Mouse (Mus musculus) forebrain, embryonic 10.5 days (tissue): Measurements from ENCODE around the gene Fam98c. TPM values are rescaled to one million over a fixed set of nuclear protein-coding genes. Genes with fewer than 3 reads are reported as not detected.

ENCODE experiments used
- DNase-seq: peaks from one replicate; pipeline ENCODE4 v3.0.0-alpha.2; 2017; ENCODE audit warnings: low spot score; ENCODE audit errors: extremely low spot score
- H3K27ac ChIP-seq: fragments of 300-500 bp; sonication (generic); 2 replicates; pipeline ENCODE4 v1.5.1; 2016; ENCODE audit warnings: mild to moderate bottlenecking
- H3K27me3 ChIP-seq: fragments of 300-500 bp; sonication (generic); 2 replicates; pipeline ENCODE4 v1.6.1; 2016; ENCODE audit warnings: mild to moderate bottlenecking; ENCODE audit not compliant: poor library complexity, severe bottlenecking
- H3K36me3 ChIP-seq: fragments of 300-500 bp; sonication (generic); replicated peaks from 2 replicates; pipeline ENCODE4 v1.6.1; 2016; ENCODE audit warnings: mild to moderate bottlenecking, moderate library complexity
- H3K4me1 ChIP-seq: fragments of 300-500 bp; sonication (generic); 2 replicates; pipeline ENCODE4 v1.6.1; 2016
- H3K4me3 ChIP-seq: fragments of 300-500 bp; sonication (generic); 2 replicates; pipeline ENCODE4 v1.5.1; 2016; ENCODE audit warnings: mild to moderate bottlenecking, moderate library complexity
- H3K9me3 ChIP-seq: fragments of 300-500 bp; sonication (generic); 2 replicates; pipeline ENCODE4 v1.6.1; 2016; ENCODE audit warnings: mild to moderate bottlenecking, moderate library complexity
- WGBS: fragments of 180-500 bp; shearing (Covaris S2); methylation state at CpG from one replicate; pipeline ENCODE4 v1.1.7; 2016; 5-methylcytosine and 5-hydroxymethylcytosine counted together
- polyA plus RNA-seq: library from polyadenylated mRNA; unstranded; fragments of >200 nt; fragmentation: Nextera tagmentation; extraction: Ambion mirVana; gene quantifications from 2 replicates; pipeline ENCODE4 v1.2.1, GENCODE M21; 2016

The Fam98c gene
- polyA plus RNA-seq, 1 experiment from 2014 or later, result 11.7 TPM

DNA sequence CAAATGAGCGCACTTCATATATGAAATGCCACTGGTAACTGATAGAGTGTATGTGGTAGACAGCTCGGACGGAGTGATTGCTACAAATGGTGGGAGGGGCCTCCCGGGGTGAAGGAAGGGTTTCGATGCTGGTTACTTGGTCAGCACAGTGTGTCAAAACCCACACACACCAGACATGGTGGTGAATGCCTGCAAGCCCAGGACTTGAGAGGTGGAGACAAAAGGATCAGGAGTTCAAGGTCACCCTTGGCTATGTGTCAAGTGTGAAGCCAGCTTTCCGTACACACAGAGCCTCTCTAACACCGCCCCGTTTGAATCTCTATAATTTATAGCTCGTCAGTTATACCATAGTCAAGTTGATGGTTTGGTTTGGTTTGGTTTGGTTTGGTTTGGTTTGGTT is 33.2 kb downstream of the Fam98c start:
- peaks cover 34% of the 10 kb centered on the region for H3K4me1 ChIP-seq
- no peak overlapping the region for H3K4me3 ChIP-seq
- peaks cover 17% of the 10 kb centered on the region for H3K27me3 ChIP-seq
- WGBS, result 92% methylated on average over 9 of the region's 9 CpGs
- H3K36me3 ChIP-seq, result no peaks in the 10 kb centered on the region
- DNase-seq, result no peak
- no peaks in the 10 kb centered on the region for H3K9me3 ChIP-seq
- no peak overlapping the region for H3K27ac ChIP-seq

DNA sequence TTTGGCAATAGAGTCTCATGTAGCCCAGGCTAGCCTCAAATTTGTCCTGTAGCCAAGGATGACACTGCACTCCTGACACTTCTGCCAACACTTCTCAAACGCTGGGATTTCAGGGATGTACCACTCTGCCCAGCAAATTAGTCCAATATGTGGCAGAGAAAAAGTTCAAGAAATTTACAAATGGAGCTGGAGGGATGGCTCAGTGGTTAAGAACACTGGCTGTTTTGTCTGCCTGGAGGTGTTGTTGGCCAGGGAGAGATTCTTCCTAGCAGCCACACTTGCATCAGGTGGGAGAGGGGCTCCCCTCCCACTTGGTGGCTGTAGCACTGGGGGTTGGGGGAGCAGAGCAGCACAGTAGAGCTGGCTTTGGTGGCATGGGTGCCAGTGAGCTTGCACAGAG is 36.5 kb downstream of the Fam98c start:
- WGBS, result 64% methylated on average over 1 of the region's 1 CpGs
- H3K9me3 ChIP-seq, result no peaks in the 10 kb centered on the region
- H3K4me3 ChIP-seq, result no peak overlapping the region
- H3K4me1 ChIP-seq, result peaks cover 24% of the 10 kb centered on the region
- no peak overlapping the region for H3K27ac ChIP-seq
- DNase-seq, result no peak
- no peaks in the 10 kb centered on the region for H3K36me3 ChIP-seq
- peaks cover 10% of the 10 kb centered on the region for H3K27me3 ChIP-seq

DNA sequence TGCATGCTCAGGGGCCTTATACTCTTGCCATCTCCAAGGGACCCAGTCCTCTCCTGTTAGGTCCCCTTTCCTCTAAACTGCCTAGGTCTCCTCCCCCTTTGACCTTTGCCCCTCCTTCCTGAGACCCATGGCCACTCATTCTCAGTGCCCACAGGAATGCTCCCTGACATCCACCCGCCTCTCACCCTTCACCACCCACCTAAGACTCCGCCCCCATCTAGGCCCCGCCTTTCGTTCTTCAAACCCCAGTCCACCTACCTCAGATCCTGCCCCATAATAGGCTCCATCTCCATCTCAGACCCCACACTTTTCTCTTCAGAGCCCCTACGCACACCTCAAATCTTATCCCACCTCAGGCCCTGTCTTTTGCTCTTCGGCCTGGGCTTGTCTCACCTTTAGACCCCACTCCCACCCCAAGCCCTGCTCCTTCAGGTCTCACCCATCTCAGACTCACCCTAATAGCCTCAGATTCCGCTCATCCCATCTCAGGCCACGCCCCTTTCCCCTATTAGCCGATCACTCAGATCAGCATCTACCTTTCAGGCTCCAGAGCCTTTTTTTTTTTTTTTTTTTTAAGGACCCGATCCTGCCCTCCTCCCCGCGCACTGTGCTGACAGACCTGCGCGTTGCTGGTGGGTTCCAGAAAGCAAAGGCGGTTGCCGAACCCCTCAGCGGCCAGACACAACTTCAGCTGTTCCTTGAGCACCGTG is 37.7 kb downstream of the Fam98c start:
- Histone ChIP-seq H3K27ac (no peak overlapping the region), H3K4me3 (no peak overlapping the region; the same call in 1 of the 2 replicates), H3K36me3 (no peaks in the 10 kb centered on the region), H3K9me3 (no peaks in the 10 kb centered on the region), H3K27me3 (no peaks in the 10 kb centered on the region; the same call in 1 of the 2 replicates), H3K4me1 (peaks cover 12% of the 10 kb centered on the region)
- no peak for DNase-seq
- 11% methylated on average over 18 of the region's 18 CpGs for WGBS

DNA sequence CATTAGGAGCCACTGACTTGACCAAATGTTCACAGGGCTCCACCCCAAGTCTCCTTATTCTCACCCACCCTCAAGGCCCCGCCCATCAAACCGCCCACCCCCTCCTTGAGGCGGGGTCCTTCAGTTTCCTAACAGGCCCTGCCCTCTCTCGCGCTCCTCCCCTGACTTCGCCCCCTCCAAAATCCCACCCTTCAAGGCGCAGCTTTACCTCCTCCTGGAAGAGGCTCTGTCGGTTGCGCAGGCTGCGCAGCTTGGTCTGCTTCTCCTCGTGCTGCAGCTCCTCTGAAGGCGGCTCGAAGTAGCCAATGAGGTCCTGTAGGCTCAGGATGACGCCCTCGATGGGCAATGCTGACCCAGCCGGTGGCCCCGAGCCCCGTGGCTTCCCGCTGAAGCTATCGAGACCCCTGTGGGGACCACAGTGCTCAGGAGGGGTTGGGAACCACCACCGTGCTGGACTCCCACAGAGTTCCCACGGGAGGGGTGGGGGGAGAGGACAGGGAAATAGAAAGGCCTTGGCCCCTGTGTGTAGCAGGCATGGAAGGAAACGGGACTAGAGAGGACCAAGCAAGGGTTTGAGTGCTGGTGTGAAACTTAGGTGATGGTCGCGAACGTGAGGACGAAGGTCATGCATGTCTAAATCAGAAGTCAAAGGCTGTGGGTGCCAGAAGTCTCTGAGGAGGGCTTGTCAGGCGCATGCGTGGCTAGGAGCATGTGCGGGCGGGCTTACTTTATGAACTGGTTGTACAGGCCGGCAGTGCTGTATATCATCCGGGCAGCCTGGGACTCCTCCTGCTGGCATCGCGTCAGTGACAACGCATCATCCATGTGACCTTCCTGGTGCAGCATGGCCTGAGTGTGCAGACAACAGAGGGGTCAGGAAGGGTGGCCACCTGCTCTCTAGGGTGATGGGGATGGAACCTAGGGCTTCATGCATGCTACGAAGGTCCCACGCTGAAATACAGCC is 46.8 kb downstream of the Fam98c start:
- DNase-seq, result peak; percentile 42
- peak overlapping the region; percentile 72 for H3K27ac ChIP-seq
- H3K36me3 ChIP-seq, result no peaks in the 10 kb centered on the region
- peak overlapping the region; percentile 41 for H3K4me3 ChIP-seq
- H3K9me3 ChIP-seq, result no peaks in the 10 kb centered on the region
- peaks cover 23% of the 10 kb centered on the region for H3K27me3 ChIP-seq
- H3K4me1 ChIP-seq, result peaks cover 12% of the 10 kb centered on the region
- WGBS, result 31% methylated on average over 38 of the region's 38 CpGs

Other genes with a start within 250 kb of the Fam98c start
- gene Actn4, start 193.9 kb downstream of the Fam98c start, polyA plus RNA-seq, result 235 and 255 TPM in 2 replicates
- gene Eif3k, start 174.4 kb downstream of the Fam98c start, polyA plus RNA-seq, result 415 and 425 TPM in 2 replicates
- gene Map4k1, start 174.2 kb downstream of the Fam98c start, polyA plus RNA-seq, result 10.2 and 13.4 TPM in 2 replicates
- gene Ryr1, start 31.1 kb downstream of the Fam98c start, polyA plus RNA-seq, result 1.0 and 1.2 TPM in 2 replicates
- gene Rasgrp4, start 21.4 kb downstream of the Fam98c start, polyA plus RNA-seq, result 0.58 and 0.88 TPM in 2 replicates
- 0.69 and 1.1 TPM in 2 replicates for gene Ggn, start 14.0 kb upstream of the Fam98c start, polyA plus RNA-seq
- 4.4 and 5.4 TPM in 2 replicates for gene Spred3, start 14.2 kb upstream of the Fam98c start, polyA plus RNA-seq
- 290 and 304 TPM in 2 replicates for gene Psmd8, start 24.5 kb upstream of the Fam98c start, polyA plus RNA-seq
- 0.33 and 0.38 TPM in 2 replicates for gene Catsperg1, start 57.8 kb upstream of the Fam98c start, polyA plus RNA-seq
- gene Kcnk6, start 76.3 kb upstream of the Fam98c start, polyA plus RNA-seq, result 0.64 and 0.79 TPM in 2 replicates
- 103 and 108 TPM in 2 replicates for gene Yif1b, start 82.1 kb upstream of the Fam98c start, polyA plus RNA-seq
- 2.9 and 4.1 TPM in 2 replicates for gene 2200002D01Rik, start 92.2 kb upstream of the Fam98c start, polyA plus RNA-seq
- gene Spint2, start 125.7 kb upstream of the Fam98c start, polyA plus RNA-seq, result 44.2 and 50.8 TPM in 2 replicates
- gene Ppp1r14a, start 133.1 kb upstream of the Fam98c start, polyA plus RNA-seq, result 7.4 and 8.7 TPM in 2 replicates
- gene Dpf1, start 147.7 kb upstream of the Fam98c start, polyA plus RNA-seq, result 39.1 and 42.7 TPM in 2 replicates